Mouse (Mus musculus) brain, embryonic 14.5 days (tissue): ENCODE data around the gene Cd33. TPM values are rescaled to one million over a fixed set of nuclear protein-coding genes. Genes with fewer than 3 reads are reported as not detected.
A peak's percentile ranks its signal among the peaks of the same experiment; 100 is the strongest.

ENCODE experiments used
- DNase-seq: peaks from one replicate; pipeline ENCODE4 v3.0.0-alpha.2; 2011; ENCODE audit warnings: low read depth
- CTCF ChIP-seq: fragments of 200-500 bp; IDR thresholded peaks from 2 replicates; pipeline ENCODE4 v1.5.1; 2012; ENCODE audit warnings: inconsistent platforms, mild to moderate bottlenecking, moderate library complexity, borderline replicate concordance; ENCODE audit not compliant: insufficient read depth, insufficient read length; ENCODE audit errors: extremely low read depth
- POLR2A ChIP-seq: fragments of 200-500 bp; IDR thresholded peaks from 2 replicates; pipeline ENCODE4 v1.6.1; 2012; ENCODE audit warnings: mild to moderate bottlenecking, inconsistent platforms, borderline replicate concordance; ENCODE audit not compliant: poor library complexity, insufficient read depth, insufficient read length, severe bottlenecking; ENCODE audit errors: extremely low read depth
- polyA plus RNA-seq: library from polyadenylated mRNA; depleted of rRNA; stranded (reverse); fragments of >200 nt; gene quantifications from 2 replicates; pipeline ENCODE4 v1.2.3, GENCODE M21; 2012; rRNA removed

Cd33 gene
- polyA plus RNA-seq, 1 experiment = 1.5 TPM

DNA sequence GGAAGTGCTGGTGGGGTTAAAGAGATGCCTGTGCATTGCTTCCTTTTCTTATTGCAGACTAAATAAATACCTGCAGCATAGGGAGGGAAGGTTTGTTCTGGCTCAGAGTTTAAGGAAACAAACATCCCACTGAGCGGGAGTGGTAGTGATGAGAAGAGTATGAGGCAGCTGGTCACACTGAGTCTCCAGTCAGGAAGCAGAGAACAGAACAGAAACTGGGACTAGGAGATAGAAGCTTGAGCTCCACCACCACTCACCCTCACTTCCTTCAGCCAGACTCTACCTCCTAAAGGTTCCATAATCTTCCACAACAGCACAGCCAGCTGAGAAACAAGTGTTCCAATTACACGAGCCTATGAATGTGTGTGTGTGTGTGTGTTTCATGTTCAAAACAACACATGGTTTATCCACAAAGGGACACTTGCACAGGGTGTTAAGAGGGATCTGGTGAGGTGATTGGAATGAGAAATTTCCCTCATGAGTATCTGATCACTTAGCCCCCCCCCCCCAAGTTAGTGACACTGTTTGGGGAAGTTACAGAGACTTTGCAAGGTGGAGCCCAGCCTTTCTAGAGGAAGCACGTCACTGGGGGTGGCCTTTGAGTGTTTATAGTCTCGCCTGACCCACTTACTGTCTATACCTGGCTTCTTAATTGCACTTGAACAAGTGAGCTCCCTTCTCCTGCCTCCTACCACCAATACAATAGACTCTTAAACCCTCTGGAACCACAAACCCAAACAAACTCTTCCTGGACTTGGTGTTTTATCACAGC lies 32.3 kb downstream of the Cd33 start:
- TF ChIP-seq CTCF = no peak
- no peak for DNase-seq

DNA sequence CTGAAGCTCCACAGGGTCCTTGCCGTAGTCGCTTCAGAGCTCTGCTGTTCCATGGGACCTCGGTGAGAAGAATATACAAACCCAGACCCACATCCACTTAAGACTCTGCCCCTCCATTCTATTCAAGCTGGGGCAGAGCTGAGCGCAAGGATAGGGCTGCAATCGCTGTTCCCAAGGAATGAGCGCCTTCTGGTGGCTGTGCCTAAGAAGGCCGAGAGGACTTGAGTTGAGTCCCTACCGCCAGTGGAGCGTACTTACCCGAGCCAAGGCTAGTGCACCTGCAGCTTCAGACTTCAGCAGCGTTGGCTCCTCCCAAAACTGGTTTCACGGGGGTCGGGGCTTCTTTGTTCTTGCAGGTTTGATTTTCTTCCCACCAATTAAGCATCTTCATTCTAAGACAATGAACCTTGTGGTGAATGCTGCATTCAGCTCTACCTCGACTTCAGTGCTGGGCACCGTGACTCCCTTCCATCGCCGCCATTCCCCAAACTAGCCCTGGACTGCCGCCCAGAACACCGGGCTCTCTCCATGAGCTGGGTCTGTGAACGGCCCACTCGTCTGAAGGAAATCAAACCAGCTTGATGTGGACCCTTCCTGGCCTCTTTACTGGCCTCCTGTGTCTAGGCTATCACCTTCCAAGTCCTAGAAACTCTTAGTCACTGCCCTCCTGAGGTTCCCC lies 48.7 kb downstream of the Cd33 start:
- peak; percentile 91 for DNase-seq
- TF ChIP-seq CTCF (peak; percentile 84), POLR2A (no peak)

DNA sequence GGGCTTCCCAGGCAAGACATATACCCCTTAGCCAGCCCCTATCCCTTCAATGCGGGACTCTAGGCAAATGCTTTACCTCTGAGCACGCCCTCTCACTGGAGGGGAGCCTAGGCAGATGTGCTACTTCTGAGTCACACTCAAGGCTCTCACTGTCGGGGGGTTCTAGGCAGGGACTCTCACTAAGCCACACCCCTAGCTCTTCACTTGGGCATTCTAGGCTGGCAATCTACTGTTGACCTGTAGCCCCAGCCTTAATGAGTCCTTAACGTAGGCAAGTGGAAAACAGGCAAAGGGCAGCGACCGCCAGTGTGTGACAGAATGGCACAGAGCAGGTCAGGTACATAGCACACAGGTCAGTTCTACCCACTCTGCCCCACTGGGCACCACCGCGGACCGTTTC lies 53.4 kb downstream of the Cd33 start:
- TF ChIP-seq POLR2A (no peak), CTCF (no peak)
- DNase-seq = no peak

DNA sequence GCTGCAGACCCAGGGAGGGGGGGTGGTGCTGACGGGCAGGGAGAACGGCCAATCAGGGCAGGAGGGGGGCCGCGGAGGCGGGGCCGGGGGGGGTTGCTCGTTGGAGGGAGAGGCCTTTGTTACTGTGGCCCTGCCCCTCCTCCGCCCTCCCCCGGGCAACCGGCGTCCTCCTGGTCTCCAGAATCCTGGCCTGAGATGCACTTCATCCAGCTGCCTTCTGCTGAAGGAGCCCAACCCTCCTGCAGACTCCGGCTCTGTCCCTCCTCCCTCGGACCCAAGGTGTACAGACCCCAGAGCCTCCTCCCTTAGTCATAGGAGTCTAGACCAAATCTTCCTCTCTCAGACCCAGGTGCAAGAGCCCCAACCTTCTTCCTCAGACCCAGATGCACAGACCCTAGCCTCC lies 54.0 kb downstream of the Cd33 start:
- no peak for TF ChIP-seq CTCF
- no peak; the same call in 1 of the 2 replicates for TF ChIP-seq POLR2A
- DNase-seq = peak; percentile 95

DNA sequence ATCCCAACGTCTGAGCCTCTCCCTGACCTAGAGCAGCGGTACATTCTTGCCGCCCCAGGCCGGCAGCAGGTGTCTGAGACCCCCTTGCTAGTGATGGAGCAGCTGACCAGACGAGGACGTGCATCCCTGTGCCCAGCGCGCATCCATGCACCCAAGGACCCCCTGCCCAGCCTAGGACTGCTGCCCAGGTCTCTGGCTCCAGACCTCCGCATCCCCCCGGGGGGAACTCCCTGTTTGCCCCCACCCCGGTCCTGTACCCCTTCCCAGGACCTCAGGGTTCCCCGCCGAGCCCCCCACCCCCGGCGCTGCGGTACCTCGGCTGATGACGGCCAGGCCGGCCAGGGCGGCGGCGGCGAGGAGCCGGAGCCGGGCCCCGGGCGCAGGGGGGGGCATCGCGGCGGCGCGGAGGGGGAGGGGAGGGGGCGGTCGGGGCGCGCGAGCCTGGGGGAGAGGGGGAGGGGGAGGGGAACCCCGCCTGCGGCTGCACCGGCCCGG lies 54.5 kb downstream of the Cd33 start, which contains the start of gene Iglon5:
Gene Iglon5, minus strand, starts transcription at position 445 of the 495 bp plus-strand sequence.
- peak; percentile 46 for DNase-seq
- TF ChIP-seq CTCF (no peak), POLR2A (0 out of 2 replicates have a peak, but pooled peaks have one; percentile 10)

DNA sequence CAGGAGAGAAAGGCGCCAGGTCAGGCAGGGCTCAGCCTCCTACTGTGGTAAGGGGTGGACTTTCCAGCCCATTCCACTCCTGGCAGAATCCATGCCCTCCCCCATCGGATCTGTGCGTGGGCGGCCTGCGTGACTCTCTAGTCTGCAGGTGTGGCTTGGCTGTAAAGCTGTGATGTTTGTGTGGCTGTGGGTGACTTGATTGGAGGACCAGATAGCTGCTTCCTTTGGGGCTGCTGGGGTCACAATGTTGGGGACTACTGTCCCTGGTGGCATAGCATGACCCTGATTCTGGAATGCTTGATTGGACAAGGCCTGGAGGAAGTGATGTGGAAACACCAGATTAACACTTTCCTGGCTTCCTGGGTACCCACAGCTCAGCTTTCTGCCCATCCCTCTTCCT lies 55.6 kb downstream of the Cd33 start:
- no peak for TF ChIP-seq CTCF
- TF ChIP-seq POLR2A = no peak
- peak; percentile 9 for DNase-seq

DNA sequence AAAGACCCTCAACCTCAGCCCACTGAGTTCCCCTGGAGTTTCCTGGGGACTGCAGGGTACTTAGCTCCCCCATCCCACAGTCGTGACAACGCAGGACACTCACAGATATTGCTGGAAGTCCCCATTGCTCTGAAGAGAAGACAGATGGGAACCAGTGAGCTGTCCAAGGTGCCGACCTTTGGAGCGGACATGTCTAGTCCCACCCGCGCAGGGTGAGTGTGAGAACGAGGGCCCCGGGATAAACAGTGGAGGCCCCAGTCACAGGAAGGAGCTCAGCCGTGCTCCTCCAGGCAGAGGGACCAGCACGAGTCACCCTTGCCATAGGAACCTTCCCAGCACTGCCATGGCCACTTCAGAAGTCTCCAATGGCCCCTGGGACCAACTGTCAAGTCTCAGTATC lies 61.0 kb downstream of the Cd33 start:
- DNase-seq = no peak
- TF ChIP-seq POLR2A (no peak), CTCF (no peak)

DNA sequence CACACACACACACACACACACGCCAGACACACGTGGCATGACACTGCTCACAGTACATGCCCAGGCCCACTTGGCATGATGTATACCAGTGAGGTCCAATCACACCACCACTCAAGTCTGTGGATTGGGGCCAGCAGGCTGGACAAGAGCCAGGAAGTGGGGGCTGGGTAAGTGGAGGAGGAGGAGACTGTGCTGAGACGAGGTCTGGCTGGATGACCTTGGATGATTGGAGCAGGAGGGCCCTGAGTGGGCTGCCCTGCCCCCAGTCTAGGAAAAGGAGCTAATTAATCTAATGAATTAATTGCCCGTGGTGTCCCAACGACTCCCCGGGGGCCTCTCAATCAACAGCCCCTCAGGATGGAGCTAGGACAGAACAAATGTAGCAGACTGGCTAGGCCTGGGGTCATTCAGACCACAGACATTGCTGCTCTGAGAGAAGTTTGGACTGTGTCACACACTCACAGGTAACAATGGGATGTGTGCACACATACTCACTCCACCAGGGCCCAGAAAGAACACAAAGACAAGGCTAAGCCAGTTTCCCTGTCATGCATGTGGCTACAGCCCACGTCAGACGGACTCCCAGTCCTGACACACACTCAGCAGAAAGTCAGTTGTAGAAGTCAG lies 62.0 kb downstream of the Cd33 start:
- TF ChIP-seq POLR2A (no peak), CTCF (no peak)
- peak; percentile 80 for DNase-seq

DNA sequence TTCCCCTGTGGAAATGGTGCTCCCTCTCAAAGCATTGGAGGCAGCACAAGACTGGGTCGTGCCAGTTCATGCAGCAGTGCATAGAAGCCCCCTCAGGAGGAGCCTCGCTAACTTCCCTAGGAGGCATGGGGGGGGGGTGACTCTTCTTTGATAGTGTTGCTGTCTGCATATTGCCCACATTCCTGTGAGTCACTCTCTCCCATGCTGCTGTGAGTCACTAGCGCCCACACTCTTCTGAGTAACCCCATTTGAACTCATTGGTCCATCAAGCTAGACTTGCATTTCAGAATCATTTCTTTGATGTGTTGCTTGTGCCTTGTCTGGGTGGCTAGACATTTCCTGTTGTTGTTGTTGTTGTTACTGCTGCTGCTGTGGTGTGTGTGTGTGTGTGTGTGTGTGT lies 63.0 kb downstream of the Cd33 start:
- TF ChIP-seq POLR2A = no peak
- no peak for TF ChIP-seq CTCF
- DNase-seq = no peak

DNA sequence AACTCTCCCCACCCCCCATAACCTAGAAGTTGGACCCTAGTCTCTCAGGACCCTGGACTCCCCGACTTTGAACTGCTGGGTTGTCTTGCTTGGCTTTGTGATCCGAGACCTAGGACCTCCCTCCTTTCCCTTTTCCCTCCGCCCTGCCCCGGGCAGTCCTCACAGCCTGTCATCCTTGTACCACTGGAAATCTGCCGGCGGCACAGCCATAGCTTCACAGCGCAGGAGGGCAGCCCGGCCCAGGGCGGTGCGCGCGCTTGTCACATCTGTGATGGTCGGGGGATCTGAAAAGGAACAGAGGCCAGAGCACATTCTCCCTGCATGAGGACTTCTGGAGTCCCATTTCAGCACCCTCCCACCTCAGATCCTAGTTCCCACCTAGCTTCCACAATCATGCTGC lies 67.9 kb downstream of the Cd33 start:
- TF ChIP-seq CTCF (no peak), POLR2A (no peak)
- DNase-seq = no peak

DNA sequence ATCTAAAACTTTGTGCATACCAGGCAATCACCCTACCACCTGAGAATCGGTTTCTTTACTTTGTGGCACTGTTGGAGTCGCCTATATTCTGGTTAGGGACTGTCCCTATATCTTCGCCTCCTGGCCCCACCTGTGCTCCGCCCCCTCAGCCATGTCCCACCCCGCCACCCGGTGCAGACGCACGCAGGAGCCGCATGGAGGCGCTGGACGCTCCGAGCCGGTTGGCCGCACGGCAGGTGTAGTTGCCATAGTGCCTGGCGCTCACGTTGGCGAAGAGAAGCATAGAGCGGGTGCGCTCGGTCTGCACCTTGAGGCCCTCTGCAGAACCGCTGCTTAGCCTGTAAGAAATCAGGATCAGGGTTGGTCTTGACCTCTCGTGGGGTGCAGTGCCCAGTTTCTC lies 68.5 kb downstream of the Cd33 start:
- DNase-seq = no peak
- TF ChIP-seq POLR2A (no peak), CTCF (no peak)

Other genes starting within 250 kb of the Cd33 start
- 13.1 and 16.9 TPM in 2 replicates for gene Zfp715, start 231.1 kb downstream of the Cd33 start, polyA plus RNA-seq
- 0.07 and 0.09 TPM in 2 replicates for gene Siglecf, start 193.1 kb downstream of the Cd33 start, polyA plus RNA-seq
- gene Siglecg, start 136.2 kb downstream of the Cd33 start, polyA plus RNA-seq = 0.03 and 0.05 TPM in 2 replicates
- gene Lim2, start 116.8 kb downstream of the Cd33 start, polyA plus RNA-seq = 0.10 and 0.16 TPM in 2 replicates
- 0.08 TPM in 1 of 2 replicates, not detected in the other for gene Nkg7, start 107.4 kb downstream of the Cd33 start, polyA plus RNA-seq
- not detected in 2 replicates for gene Cldnd2, start 103.6 kb downstream of the Cd33 start, polyA plus RNA-seq
- 69.0 and 71.0 TPM in 2 replicates for gene Etfb, start 100.3 kb downstream of the Cd33 start, polyA plus RNA-seq
- 1.2 and 1.3 TPM in 2 replicates for gene Gm45233, start 100.3 kb downstream of the Cd33 start, polyA plus RNA-seq
- gene Vsig10l, start 81.3 kb downstream of the Cd33 start, polyA plus RNA-seq = 7.0 and 9.5 TPM in 2 replicates
- 96.2 and 140 TPM in 2 replicates for gene Iglon5, start 54.4 kb downstream of the Cd33 start, polyA plus RNA-seq
- gene 4931406B18Rik, start 38.5 kb downstream of the Cd33 start, polyA plus RNA-seq = 0.04 TPM in 1 of 2 replicates, not detected in the other
- gene Zfp658, start 17.8 kb upstream of the Cd33 start, polyA plus RNA-seq = 10.8 and 11.8 TPM in 2 replicates
- 7.6 and 9.2 TPM in 2 replicates for gene Zfp719, start 35.2 kb upstream of the Cd33 start, polyA plus RNA-seq
- 0.47 and 0.57 TPM in 2 replicates for gene Zfp819, start 62.7 kb upstream of the Cd33 start, polyA plus RNA-seq
- gene Ceacam18, start 90.3 kb upstream of the Cd33 start, polyA plus RNA-seq = 0.05 TPM in 1 of 2 replicates, not detected in the other
- 0.19 and 0.27 TPM in 2 replicates for gene Siglece, start 115.7 kb upstream of the Cd33 start, polyA plus RNA-seq
- 25.4 and 27.8 TPM in 2 replicates for gene Ctu1, start 127.6 kb upstream of the Cd33 start, polyA plus RNA-seq
- 0.11 and 0.16 TPM in 2 replicates for gene Klk14, start 146.0 kb upstream of the Cd33 start, polyA plus RNA-seq
- gene Klk13, start 168.1 kb upstream of the Cd33 start, polyA plus RNA-seq = 0.04 and 0.14 TPM in 2 replicates
- not detected in 2 replicates for gene Klk12, start 224.5 kb upstream of the Cd33 start, polyA plus RNA-seq
- gene Klk11, start 230.2 kb upstream of the Cd33 start, polyA plus RNA-seq = 0.35 TPM in 1 of 2 replicates, not detected in the other
- gene Klk10, start 236.6 kb upstream of the Cd33 start, polyA plus RNA-seq = 0.21 and 0.49 TPM in 2 replicates
- not detected in 2 replicates for gene Klk9, start 247.5 kb upstream of the Cd33 start, polyA plus RNA-seq